21 mouse cellular contexts compared by ENCODE assay signal in the genomic region with DNA sequence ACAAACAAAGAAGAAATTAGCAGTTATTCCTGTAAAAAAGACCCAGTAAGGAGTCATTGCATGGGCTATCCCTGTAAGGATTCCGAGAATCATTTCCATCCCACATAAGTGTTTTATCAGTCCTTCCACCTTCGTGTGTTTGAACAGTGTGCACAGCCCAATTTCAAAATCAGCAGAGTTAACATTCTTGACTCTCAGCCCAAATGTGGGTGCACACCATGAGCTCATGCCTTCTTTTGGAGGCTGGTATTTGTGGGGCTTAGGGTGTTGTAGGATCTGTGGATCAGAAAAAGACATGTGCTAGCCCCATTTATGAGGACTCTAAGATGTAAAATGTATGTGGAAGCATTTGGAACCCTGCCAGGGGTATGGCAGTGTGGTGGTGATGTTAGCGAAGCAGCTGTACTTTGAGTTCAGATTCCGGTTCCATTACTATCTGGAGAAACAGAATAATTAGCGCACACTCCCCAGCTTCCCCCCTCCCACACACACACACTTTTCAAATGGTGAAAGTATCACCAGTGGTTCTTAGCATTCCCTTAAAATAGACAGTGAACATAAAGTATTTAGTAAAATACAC. TPM values are rescaled to one million over a fixed set of nuclear protein-coding genes. Genes with fewer than 3 reads are reported as not detected.
DNase-seq lines count a peak whose midpoint lies in the region; ATAC-seq lines count a peak whose summit lies in the region.
"Had no signal": no experiment of that assay in that cellular context is flagged by ENCODE, and none has a peak within 500 bp of the region (broad histone marks: within the 10 kb centered on the region; RNA-seq: fewer than 3 reads in every experiment).

No protein-coding gene starts in this region.

- ATAC-seq in embryonic facial prominence, embryonic 14.5 days (ENCODE audit: low read depth): no peak
- peak; percentile 57; the same call in 1 of the 2 replicates for ATAC-seq in lung, embryonic 15.5 days (ENCODE audit: borderline replicate concordance, extremely low read depth, low FRiP score, low TSS enrichment)
- no peak for ATAC-seq in kidney, embryonic 16.5 days (ENCODE audit: low FRiP score, low TSS enrichment)
- ATAC-seq in inflammation-experienced regulatory T-cells, adult 6 months: no peak
- ATAC-seq: hindbrain, postnatal 0 days; midbrain, embryonic 16.5 days had no signal

- H3K4me1 ChIP-seq in embryonic facial prominence, embryonic 14.5 days (ENCODE audit: control insufficient read depth, insufficient read depth, low read length): no peaks in the 10 kb centered on the region
- no peaks in the 10 kb centered on the region for H3K4me1 ChIP-seq in embryonic facial prominence, embryonic 10.5 days
- peaks cover 6% of the 10 kb centered on the region; the same call in 1 of the 2 replicates for H3K4me1 ChIP-seq in lung, embryonic 15.5 days
- H3K4me1 ChIP-seq in kidney, embryonic 16.5 days (ENCODE audit: insufficient read depth, low read length): no peaks in the 10 kb centered on the region
- H3K4me1 ChIP-seq: liver, embryonic 13.5 days had no signal

- 59% methylated on average over 5 of the region's 5 CpGs for WGBS in embryonic facial prominence, embryonic 14.5 days
- WGBS in embryonic facial prominence, embryonic 10.5 days: 87% methylated on average over 5 of the region's 5 CpGs
- 26% methylated on average over 5 of the region's 5 CpGs for WGBS in lung, embryonic 15.5 days
- WGBS in kidney, embryonic 16.5 days: 80% methylated on average over 5 of the region's 5 CpGs

- H3K9ac ChIP-seq in embryonic facial prominence, embryonic 14.5 days (ENCODE audit: low read depth, low read length): no peak overlapping the region
- no peak overlapping the region for H3K9ac ChIP-seq in lung, embryonic 15.5 days
- H3K9ac ChIP-seq in kidney, embryonic 16.5 days (replicated peaks; ENCODE audit: low read length): no peak overlapping the region
- H3K9ac ChIP-seq: embryonic facial prominence, embryonic 15.5 days; liver, embryonic 13.5 days had no signal

- no peaks in the 10 kb centered on the region for H3K9me3 ChIP-seq in embryonic facial prominence, embryonic 14.5 days (ENCODE audit: control insufficient read depth, low read length)
- H3K9me3 ChIP-seq in embryonic facial prominence, embryonic 10.5 days: no peaks in the 10 kb centered on the region
- no peaks in the 10 kb centered on the region for H3K9me3 ChIP-seq in lung, embryonic 15.5 days
- H3K9me3 ChIP-seq in kidney, embryonic 16.5 days (ENCODE audit: low read length): no peaks in the 10 kb centered on the region
- H3K9me3 ChIP-seq: embryonic facial prominence, embryonic 15.5 days; forebrain, embryonic 10.5 days; liver, embryonic 13.5 days had no signal

- H3K36me3 ChIP-seq in embryonic facial prominence, embryonic 14.5 days (ENCODE audit: control insufficient read depth, insufficient read depth, low read length): no peaks in the 10 kb centered on the region
- no peaks in the 10 kb centered on the region for H3K36me3 ChIP-seq in embryonic facial prominence, embryonic 10.5 days (replicated peaks)
- H3K36me3 ChIP-seq in lung, embryonic 15.5 days: no peaks in the 10 kb centered on the region
- H3K36me3 ChIP-seq in kidney, embryonic 16.5 days (ENCODE audit: insufficient read depth, low read length): no peaks in the 10 kb centered on the region
- H3K36me3 ChIP-seq: embryonic facial prominence, embryonic 15.5 days; forebrain, embryonic 10.5 days; liver, embryonic 13.5 days had no signal

- no peak overlapping the region for H3K27ac ChIP-seq in embryonic facial prominence, embryonic 14.5 days (replicated peaks; ENCODE audit: low read depth, low read length)
- H3K27ac ChIP-seq in embryonic facial prominence, embryonic 10.5 days (replicated peaks): no peak overlapping the region
- H3K27ac ChIP-seq in lung, embryonic 15.5 days: peak overlapping the region; percentile 13; the same call in 1 of the 2 replicates
- H3K27ac ChIP-seq in kidney, embryonic 16.5 days (ENCODE audit: low read length): no peak overlapping the region
- H3K27ac ChIP-seq: embryonic facial prominence, embryonic 15.5 days; forebrain, embryonic 10.5 days; hindbrain, postnatal 0 days; liver, embryonic 13.5 days had no signal

- H3K4me3 ChIP-seq in embryonic facial prominence, embryonic 14.5 days (ENCODE audit: low read depth, low read length): no peak overlapping the region
- no peak overlapping the region for H3K4me3 ChIP-seq in embryonic facial prominence, embryonic 10.5 days
- H3K4me3 ChIP-seq in lung, embryonic 15.5 days: no peak overlapping the region
- H3K4me3 ChIP-seq in kidney, embryonic 16.5 days (ENCODE audit: low read length): no peak overlapping the region
- H3K4me3 ChIP-seq: embryonic facial prominence, embryonic 15.5 days; forebrain, embryonic 10.5 days; liver, embryonic 13.5 days had no signal

- peak; percentile 76 for DNase-seq in embryonic facial prominence, embryonic 14.5 days (ENCODE audit: low spot score)
- DNase-seq in embryonic facial prominence, embryonic 10.5 days (ENCODE audit: low spot score): no peak
- peak; percentile 5 for DNase-seq in heart, postnatal 4 days
- no peak for DNase-seq in heart, adult 8-10 months (ENCODE audit: low spot score)
- peak; percentile 27 for DNase-seq in NIH3T3 (ENCODE audit: low read depth)
- DNase-seq: adrenal gland, postnatal 10 days; cerebellum, adult 9-10 months; heart, postnatal 14 days; kidney, adult 18-20 months; kidney, postnatal 25 days; liver, embryonic 13.5 days; retina, postnatal 1 day had no signal

- no peak overlapping the region for H3K4me2 ChIP-seq in embryonic facial prominence, embryonic 14.5 days (ENCODE audit: low read depth, low read length)
- H3K4me2 ChIP-seq in lung, embryonic 15.5 days: no peak overlapping the region
- no peak overlapping the region for H3K4me2 ChIP-seq in kidney, embryonic 16.5 days (replicated peaks; ENCODE audit: low read depth, low read length)
- H3K4me2 ChIP-seq: embryonic facial prominence, embryonic 15.5 days; liver, embryonic 13.5 days had no signal

- no peaks in the 10 kb centered on the region for H3K27me3 ChIP-seq in embryonic facial prominence, embryonic 14.5 days (replicated peaks; ENCODE audit: control insufficient read depth, insufficient read depth, low read length)
- no peaks in the 10 kb centered on the region for H3K27me3 ChIP-seq in embryonic facial prominence, embryonic 10.5 days (replicated peaks; ENCODE audit: low read depth, poor library complexity, severe bottlenecking)
- no peaks in the 10 kb centered on the region for H3K27me3 ChIP-seq in lung, embryonic 15.5 days
- no peaks in the 10 kb centered on the region for H3K27me3 ChIP-seq in kidney, embryonic 16.5 days (ENCODE audit: insufficient read depth, low read length)
- H3K27me3 ChIP-seq: embryonic facial prominence, embryonic 15.5 days; liver, embryonic 13.5 days had no signal

RNA-seq across cellular contexts. Expression of a gene that starts 9.6 kb away (rescaled TPM):
- polyA plus RNA-seq in embryonic facial prominence, embryonic 14.5 days (2014; fragmentation: Nextera tagmentation; extraction: Ambion mirVana): 35.8 and 40.8 TPM in 2 replicates
- 30.1 and 31.6 TPM in 2 replicates for polyA plus RNA-seq in embryonic facial prominence, embryonic 10.5 days (2016; fragmentation: Nextera tagmentation; extraction: Ambion mirVana)
- total RNA-seq in heart, postnatal 4 days (2021): 1 to 10 TPM; 1.1 to 2.0 TPM
- 1 to 10 TPM in 1 of 4 experiments, under 1 TPM in 3; 0.38 to 1.2 (median 0.60) TPM for total RNA-seq in heart, adult 8-10 months (2022)
- 2.1 and 4.1 TPM in 2 replicates for polyA plus RNA-seq in lung, embryonic 15.5 days (2015; fragmentation: Nextera tagmentation; extraction: Ambion mirVana)
- polyA plus RNA-seq in kidney, embryonic 16.5 days (2015; fragmentation: Nextera tagmentation; extraction: Ambion mirVana): 1.2 and 1.5 TPM in 2 replicates
- under 1 TPM in 1 of 3 experiments, not detected in 2; 0.26 TPM for polyA plus RNA-seq in inflammation-experienced regulatory T-cells, adult 6 months (2017; shearing (Covaris generic))
- total RNA-seq: granulocyte monocyte progenitor cell, adult 5-6 weeks; MEL had no signal

Comparison
In these comparisons a context has a peak if more than half of its experiments do, and no peak if none do; other contexts are left out.
1. DNase-seq: peak in embryonic facial prominence, embryonic 14.5 days (single experiment), heart, postnatal 4 days (single experiment) and NIH3T3 (single experiment); none in embryonic facial prominence, embryonic 10.5 days (single experiment) and heart, adult 8-10 months (single experiment).